Mouse (Mus musculus): ENCODE measurements around the gene Rdh16f1.
"Not testable (repeated sequence)": the region's sequence is repeated elsewhere in the genome, so short reads cannot be mapped to it uniquely, and the experiment has no call there.

The Rdh16f1 gene

DNA sequence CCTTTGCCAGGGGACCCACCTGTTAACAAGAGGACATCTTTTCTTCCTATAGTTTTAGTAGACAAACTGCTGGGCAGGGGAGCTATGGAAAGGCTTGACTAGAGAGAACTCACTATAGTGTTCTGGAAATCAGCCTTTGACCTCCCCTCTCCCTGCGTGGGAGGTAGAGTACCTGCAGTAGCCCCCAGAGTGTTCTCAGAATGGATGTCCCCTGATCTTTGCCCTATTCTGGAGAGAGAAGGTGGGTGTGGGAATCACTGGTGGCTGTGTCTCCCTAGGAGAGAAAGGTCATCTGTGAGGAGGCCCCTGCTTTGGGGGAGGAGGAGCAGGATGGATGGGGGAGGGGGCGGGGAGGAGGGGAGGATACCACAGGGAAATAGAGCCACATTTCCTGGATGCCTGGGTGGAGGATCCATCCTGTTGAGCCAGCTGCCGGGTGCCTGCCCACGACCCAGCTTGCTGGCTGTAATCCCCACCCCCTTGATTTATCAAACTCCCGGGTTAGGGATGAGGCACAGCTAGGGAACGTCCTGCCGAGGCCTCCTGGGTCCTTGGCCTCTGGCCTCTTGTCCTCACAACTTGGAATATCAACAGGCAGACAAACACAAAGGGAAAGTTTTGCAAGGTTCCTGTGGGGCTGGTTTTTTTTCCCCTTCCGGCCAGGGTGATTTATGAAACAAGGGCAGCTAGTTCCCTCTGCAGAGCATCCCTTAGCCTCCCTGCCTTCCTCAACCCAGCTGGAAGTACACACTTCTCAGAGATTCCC lies 10.6 kb upstream of the Rdh16f1 start:
- peak; percentile 33 for DNase-seq (ENCODE audit: low spot score)

DNA sequence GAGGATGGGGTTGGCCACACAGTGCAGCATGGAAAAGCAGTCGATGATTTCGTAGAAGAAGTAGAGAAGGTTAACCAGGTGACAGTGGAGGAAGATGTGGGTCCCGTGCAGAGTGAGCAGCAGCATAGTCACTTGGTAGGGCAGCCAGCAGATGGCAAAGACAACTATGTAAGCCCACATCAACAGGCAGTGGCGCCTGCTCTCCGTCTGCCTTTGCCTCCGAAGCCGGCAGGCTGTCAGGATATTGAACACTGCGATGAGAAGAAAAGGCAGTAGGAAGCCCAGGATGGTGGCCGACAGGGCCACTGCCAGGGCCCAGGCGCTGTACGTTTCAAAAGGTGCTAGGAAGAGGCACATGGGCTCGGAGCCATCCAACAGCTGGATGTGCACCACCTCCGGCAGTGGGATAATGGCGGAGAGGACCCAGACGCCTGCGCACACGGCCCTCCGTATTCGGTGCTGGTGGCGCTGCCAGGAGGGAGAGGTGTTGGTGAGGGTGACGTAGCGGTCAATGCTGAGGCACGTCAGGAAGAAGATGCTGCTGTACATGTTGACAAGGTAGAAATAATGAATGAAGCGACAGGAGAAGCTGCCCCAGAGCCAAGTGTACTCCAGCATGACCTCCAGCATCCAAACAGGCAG lies 9.3 kb upstream of the Rdh16f1 start:
- DNase-seq (ENCODE audit: low spot score) = no peak

DNA sequence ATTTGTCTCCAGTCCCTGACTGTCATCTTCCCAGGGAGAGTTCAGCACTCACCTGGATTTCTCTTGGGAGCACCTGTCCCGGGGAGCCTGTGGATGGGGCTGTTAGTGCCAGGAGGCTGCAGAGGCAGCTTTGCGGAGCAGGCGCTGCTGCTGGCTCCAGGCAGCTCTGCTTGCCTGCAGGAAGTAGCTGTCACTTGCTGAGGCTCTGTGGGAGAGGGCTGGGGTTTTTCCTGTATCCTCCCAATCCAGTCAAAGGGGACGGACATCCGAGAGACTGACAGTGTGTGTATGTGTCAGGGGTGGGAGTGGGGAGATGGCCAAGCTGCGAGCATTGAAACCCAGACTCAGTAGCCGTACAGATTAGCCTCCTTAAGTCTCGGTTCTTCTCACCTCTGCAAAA lies 8.0 kb upstream of the Rdh16f1 start, which contains the start of gene Gpr182:
Gpr182 (minus strand) TSS at position 185 of the 400 bp plus-strand sequence.
- DNase-seq (ENCODE audit: low spot score) = no peak

DNA sequence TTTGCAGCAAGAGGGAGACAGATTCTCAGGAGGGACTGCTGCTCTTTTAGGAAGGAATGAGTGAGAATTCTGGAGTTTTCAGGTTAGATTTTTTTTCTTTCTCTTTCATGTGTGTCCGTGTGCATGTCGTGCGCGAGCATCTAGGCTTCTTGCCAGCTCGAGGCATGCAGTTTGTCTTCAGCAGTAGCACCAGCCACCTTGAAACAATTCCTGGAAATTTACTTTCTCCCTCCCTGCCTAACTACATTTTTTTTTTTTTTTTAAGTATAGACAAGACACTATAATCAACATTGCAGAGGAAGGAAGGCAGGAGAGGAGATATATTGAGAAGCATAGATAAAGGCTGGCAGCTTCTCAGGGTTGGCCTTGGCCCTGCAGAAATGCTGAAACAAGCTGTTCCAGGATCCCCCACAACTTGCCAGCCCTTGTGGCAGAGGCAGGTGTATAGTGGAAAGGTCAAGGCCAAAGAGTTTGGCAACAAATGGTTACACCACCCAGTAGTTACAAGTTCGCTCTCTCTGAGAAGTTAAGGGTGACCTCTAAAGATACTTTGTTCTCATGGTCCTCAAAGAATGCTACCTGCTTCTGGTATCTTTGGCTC lies 4.9 kb upstream of the Rdh16f1 start:
- no peak for DNase-seq (ENCODE audit: low spot score)

DNA sequence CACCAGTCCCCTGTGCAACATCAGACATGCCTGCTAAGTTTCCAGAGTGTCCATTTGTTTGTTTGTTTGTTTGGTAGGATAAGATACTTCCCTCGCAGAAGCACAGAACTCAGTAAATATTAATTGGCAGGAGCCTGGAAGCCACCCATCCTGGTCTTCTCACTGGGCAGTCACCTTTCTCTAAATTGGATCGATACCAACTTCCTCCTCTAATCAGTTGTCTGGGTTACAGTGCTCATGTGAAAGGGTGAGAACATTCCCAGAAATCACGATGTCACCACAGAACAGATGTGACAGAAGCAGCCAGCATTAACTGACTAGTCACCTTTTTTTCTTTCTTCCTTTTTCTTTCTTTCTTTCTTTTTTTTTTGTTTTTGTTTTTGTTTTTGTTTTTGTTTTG lies 4.3 kb upstream of the Rdh16f1 start:
- no peak for DNase-seq (ENCODE audit: low spot score)

DNA sequence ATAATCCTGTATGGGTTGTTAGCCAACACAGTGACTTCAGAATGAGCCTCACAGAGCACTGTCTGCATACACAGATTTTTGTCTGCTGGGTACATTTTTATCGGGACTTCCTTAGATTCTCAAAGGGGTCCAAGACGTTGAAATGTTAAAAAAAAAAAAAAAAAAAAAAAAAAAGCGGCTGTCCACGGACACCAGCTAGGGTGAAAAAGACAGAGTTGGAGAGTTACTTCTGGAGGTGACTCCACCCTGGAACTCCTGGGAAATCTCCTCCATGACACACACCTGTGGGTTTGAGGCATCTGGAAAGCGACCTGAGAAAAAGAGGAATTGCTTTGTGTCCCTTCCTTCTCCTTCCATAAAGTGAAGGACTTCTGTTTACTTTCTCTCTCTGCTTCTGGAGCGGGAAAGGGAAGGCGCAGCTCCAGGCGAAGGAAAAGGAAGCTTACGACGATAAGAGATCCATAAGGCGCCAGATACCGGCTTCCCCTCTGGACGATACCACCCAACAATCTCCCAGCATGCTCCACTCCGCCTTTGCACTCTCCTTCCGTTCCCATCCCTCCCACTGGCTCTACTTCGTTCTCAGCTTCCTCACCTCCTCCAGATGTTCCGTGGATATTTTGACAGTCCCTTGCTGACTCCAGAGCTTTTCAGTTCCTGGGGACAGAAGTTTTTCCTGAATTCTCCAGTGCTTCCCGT lies 3.7 kb upstream of the Rdh16f1 start:
- DNase-seq (ENCODE audit: low spot score) = no peak

DNA sequence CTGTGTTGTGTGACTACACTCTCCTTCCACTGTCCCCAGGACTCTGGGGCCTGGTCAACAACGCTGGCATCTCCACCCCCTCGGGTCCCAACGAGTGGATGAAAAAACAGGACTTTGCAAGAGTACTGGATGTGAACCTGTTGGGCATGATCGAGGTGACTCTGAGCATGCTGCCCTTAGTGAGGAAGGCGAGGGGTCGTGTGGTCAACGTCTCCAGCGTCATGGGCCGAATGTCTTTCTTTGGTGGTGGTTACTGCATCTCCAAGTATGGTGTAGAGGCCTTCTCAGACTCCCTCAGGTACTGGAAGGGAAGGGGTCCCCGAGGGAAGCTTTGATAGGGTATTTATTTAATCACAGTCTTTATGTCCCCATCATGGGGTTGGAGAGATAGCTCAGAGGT lies 3.3 kb downstream of the Rdh16f1 start:
- DNase-seq (ENCODE audit: low spot score) = not testable (repeated sequence)

DNA sequence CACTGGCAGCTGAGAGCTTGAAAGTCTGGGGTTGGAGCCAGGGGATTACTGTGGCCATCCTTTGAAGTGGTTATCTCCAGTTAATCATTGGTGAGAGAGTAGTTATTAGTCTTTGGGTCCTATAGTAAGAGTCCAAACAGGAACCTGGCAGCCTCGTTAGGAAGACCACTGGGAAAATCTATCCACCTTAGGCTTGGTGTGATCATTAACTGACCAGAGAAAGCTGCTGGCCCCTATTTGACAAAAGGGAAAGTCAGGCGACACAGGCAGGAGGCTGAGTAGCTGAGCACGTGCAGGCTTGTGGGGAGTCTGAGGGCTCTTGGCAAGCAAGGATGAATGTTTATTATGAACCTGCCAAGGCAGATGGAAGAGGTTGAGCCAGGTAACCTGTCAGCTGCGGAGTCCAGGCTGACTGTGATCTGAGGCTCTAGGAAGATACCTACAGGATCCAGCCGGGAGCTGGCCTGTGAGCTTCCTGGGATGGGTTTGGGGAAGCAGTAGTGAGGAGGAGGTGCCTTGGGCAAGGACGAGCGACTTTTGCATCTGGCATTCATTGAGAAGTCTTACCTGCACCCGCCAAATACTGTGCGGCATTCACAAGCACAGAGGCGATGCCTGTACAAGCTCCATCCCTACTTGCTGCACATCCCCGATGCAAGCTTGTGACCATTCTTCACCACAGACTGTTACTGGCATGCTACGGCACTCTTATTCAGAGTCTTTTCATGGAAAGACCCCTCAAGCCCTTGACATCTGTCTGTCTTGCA lies 4.5 kb downstream of the Rdh16f1 start:
- DNase-seq (ENCODE audit: low spot score) = no peak

DNA sequence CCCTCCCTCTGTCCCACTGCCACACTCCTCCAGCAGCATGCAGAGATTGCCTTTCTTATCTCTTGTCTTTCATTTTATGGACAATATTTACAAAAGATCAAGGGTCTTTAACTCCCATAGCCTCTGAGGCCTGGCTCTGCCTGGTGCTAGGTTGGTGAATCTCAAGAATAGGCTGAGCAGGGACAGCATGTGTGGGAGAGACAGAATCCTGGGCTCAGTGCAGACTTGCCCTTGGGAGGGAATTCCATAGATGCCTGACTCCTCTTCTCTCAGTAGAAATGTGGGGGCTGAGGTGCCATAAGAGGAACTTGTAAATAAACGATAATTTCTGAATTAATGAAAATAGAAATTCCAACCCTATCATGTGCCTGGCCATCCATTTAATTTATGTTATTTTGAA lies 7.0 kb downstream of the Rdh16f1 start:
- no peak for DNase-seq (ENCODE audit: low spot score)

DNA sequence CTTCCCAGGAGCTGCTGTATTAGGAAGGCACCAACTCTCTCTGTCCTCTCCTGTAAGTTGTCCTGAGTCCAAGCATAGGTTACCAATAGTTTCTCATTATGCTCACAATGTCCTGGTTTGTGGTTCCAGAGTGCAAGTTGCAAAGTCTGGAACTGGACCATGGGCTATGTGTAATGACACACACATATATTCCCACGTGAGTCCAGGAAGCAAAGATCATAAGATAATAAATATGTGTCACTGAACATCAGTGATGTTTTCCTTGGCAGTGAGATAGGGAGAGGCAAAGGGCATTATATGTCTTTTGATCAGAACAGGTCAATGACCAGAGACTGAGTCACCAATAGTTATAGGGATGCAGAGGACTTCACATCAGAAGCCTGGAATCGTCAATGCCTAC lies 16.4 kb downstream of the Rdh16f1 start, which contains the start of gene Rdh9:
Rdh9 (plus strand) TSS at position 376 of the 400 bp plus-strand sequence.
- DNase-seq (ENCODE audit: low spot score) = no peak

DNA sequence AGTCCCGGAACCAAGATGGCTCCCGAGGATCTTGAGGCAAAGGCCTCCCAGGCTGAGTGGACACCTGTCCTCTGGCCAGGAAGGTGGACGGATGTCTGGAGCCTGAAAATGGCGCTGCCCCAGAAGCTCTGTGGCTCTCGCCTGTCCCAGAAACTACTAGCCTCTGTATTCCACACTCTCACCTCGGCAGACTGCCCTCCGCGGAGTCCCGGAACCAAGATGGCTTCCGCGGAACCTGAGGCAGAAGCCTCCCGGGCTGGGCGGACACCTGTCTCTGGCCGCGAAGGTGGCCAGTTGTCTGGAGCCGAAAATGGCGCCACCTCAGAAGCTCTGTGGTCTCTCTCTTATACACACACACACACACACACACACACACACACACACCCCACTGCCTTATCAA lies 22.7 kb downstream of the Rdh16f1 start:
- DNase-seq (ENCODE audit: low spot score) = not testable (repeated sequence)

DNA sequence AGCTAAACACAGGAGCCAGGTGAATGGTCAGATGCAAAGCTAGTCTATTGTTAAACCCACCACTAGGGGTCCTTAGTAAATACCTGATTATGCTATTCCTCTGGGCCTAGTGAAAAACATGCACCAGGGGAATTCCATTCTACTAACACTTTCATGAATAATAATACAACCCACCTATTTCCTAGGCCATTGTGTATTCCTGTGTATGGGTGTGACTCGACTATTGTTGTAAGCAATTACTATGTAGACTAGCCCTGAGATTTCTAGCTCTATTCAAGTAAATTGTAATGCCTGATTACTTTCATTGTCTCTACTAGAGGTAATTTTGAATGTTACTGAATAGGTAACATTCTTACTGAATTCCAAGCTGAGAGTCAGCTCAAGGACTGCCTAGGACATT lies 25.8 kb downstream of the Rdh16f1 start:
- not testable (repeated sequence) for DNase-seq (ENCODE audit: low spot score)

DNA sequence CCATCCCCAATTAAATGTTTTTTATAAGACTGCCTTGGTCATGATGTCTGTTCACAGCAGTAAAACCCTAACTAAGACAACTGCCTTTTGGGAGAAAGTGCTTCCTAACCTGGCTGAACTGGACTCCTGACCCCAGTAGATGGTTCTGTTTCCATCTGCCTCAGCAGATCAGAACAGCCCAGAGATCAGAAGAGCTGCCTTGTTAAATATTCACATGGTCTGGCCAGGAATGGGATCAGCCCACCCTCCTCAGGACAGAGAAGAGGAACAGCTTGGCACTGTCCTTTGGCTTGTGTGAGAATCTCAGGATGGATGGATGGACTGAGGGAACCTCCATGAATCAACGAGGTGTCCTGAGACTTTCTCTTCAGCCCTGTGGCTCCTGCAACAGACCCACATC lies 39.7 kb downstream of the Rdh16f1 start:
- no peak for DNase-seq (ENCODE audit: low spot score)

DNA sequence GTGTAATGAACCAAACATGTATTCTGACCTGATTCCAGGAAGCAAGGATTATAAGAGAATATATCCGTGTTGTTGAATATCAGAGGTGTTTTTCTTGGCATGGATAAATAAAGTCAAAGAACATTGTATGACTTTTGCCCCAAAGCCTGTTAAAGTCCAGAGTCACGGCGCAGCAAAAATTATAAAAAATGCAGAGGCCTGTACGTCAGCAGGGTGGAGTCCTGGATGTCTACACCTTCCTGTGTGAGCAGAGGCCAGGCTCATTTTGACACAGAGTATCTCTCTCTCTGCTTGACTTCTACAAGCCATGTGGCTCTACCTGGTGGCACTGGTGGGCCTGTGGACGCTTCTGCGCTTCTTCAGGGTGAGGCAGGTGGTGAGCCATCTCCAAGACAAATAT lies 41.3 kb downstream of the Rdh16f1 start, which contains the start of gene Rdh16:
Rdh16 (plus strand) TSS at position 262 of the 400 bp plus-strand sequence.
- no peak for DNase-seq (ENCODE audit: low spot score)

DNA sequence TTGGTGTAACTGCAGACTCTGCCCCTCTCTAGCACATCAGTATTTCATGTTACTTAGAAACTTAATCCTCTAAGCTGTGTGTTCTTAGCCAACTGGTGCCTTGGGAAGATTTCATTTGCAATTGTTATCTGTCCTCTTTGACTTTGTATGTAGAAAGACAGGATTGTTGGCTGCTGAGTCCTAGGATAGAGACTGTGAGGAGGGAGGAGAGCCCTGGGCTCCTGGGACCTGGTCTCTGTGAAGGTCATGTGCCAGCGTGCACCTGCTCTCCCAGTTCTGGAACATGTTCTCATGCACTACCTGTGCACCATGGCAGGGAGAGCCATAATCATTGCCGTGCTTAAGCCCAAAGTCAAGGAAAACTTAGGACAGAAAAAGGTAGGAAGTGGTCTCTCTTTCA lies 42.0 kb downstream of the Rdh16f1 start:
- no peak for DNase-seq (ENCODE audit: low spot score)

DNA sequence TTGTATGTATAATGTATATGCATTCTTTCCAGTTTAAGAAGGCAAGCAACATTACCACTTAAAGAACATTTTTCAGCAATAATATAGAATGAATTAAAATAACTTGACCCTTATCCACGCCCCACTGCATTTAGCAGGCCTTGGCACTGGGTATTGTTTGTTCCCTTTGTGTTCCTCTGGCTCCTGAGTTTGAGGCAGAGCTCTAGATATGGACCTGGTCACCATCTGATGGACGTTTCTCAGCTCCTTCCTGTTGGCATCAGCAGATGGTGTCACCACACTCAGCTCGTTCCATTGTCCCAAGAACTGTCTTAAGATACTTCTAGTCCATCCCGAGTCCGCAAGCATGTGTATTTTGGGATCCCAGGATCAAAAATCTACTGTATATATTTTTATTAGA lies 42.6 kb downstream of the Rdh16f1 start:
- DNase-seq (ENCODE audit: low spot score) = no peak

DNA sequence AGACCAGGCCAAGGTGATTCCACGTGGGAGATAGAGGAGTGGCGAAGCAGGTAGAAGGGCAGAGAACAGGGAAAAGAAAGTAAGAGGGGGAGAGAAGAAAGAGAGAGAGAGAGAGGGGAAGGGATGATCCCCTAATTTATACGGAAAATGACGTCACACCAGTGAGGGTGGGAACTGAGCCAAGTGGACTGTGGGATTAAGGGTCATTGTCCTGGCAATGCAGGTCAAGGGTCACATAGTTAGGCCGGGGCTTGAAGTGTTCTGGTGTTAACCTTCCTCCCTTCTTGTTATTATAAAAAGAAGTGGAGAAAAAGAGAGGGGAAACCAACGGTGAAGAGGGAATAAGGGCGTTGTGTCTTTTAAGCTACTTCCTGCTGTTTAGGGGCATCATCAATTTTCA lies 44.8 kb downstream of the Rdh16f1 start:
- DNase-seq (ENCODE audit: low spot score) = no peak

DNA sequence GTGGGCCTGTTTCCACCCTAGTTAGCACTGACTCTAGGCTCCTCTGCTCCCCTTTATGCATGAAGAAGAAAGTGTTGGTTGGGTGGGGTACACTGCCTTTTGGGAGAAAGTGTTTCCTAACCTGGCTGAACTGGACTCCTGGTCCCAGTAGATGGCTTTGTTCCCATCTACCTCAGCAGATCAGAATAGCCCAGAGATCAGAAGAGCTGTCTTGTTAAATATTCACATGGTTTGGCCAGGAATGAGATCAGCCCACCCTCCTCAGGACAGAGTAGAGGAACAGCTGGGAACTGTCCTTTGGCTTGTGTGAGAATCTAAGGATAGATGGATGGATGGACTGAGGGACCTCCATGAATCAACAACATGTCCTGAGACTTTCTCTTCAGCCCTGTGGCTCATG lies 56.3 kb downstream of the Rdh16f1 start:
- DNase-seq (ENCODE audit: low spot score) = no peak

DNA sequence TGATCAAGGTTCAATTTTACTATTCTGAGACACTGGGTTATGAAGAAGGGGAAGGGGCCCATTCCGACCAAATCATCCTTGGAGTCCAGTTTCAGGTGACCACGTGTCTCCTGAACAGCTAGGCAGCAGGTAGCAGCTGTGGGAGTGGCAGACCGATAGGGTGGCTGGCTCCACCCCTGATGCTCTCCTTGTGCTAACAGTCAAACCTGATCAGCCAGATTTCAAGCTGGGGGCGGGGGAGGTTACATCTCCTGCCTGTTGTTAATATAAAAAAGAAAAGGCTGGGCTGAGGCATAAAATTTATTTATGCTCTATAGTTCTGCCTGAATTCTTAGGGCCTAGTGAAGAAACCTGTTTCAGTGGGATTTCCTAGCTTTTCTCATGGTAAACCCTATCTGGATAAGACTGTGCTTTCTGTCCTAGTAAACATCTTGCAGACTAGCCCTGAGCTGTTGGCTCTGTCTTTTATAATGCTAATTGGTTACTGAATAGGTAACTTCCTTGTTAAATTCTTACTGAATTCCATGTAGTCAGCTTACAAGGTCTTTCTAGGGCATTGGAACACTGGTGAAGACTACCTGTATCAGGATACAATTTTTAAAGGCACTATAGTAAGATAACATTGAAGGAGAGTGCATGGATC lies 57.8 kb downstream of the Rdh16f1 start:
- DNase-seq (ENCODE audit: low spot score) = not testable (repeated sequence)

DNA sequence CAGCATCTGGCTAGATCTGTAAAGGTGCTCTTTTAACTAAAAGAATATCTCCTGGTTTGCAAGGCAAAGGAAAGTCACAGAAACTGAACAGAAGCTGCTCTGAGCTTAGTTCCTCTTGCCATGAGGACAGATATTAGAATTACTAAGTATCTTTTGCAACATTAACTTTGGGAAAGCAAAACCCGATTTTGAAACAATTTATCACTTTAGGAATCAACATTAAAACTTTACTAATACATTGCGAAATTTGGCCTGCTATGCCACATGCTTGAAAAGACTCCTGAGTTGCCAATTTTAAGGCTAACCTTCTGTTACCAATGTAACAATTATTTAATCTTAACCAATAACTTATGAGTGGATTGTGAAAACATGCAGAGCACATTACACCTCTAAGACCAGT lies 62.2 kb downstream of the Rdh16f1 start:
- not testable (repeated sequence) for DNase-seq (ENCODE audit: low spot score)

DNA sequence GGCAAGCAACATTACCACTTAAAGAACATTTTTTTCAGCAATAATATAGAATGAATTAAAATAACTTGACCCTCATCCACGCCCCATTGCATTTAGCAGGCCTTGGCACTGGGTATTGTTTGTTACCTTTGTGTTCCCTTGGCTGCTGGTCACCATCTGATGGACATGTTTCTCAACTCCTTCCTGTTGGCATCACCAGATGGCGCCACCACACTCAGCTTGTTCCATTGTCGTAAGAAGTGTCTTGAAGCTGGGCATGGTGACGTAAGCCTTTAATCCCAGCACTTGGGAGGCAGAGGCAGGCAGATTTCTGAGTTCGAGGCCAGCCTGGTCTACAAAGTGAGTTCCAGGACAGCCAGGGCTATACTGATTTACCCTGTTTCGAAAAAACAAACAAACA lies 65.8 kb downstream of the Rdh16f1 start:
- peak; percentile 39 for DNase-seq (ENCODE audit: low spot score)

Data from embryo, embryonic 10.5 days (tissue).